Mouse (Mus musculus) ES-E14 (cell line): ENCODE data around the gene Bhlhe40.

ENCODE experiments used
- CHD2 ChIP-seq: IDR thresholded peaks from 2 replicates; pipeline ENCODE4 v1.6.1; 2014; ENCODE audit warnings: mild to moderate bottlenecking, low read depth, low read length, inconsistent platforms
- HCFC1 ChIP-seq: IDR thresholded peaks from 2 replicates; pipeline ENCODE4 v1.6.1; 2012; ENCODE audit warnings: low read length, inconsistent platforms, borderline replicate concordance; ENCODE audit not compliant: insufficient read depth
- MAFK ChIP-seq: IDR thresholded peaks from 2 replicates; pipeline ENCODE4 v1.6.1; 2014; ENCODE audit warnings: mild to moderate bottlenecking, low read depth, low read length, inconsistent platforms; ENCODE audit not compliant: insufficient read depth
- ZC3H11A ChIP-seq: IDR thresholded peaks from 2 replicates; pipeline ENCODE4 v1.6.1; 2012; ENCODE audit warnings: low read depth, mild to moderate bottlenecking, inconsistent platforms, low read length, borderline replicate concordance
- ZNF384 ChIP-seq: IDR thresholded peaks from 2 replicates; pipeline ENCODE4 v1.6.1; 2012; ENCODE audit warnings: low read depth, low read length, inconsistent platforms

DNA sequence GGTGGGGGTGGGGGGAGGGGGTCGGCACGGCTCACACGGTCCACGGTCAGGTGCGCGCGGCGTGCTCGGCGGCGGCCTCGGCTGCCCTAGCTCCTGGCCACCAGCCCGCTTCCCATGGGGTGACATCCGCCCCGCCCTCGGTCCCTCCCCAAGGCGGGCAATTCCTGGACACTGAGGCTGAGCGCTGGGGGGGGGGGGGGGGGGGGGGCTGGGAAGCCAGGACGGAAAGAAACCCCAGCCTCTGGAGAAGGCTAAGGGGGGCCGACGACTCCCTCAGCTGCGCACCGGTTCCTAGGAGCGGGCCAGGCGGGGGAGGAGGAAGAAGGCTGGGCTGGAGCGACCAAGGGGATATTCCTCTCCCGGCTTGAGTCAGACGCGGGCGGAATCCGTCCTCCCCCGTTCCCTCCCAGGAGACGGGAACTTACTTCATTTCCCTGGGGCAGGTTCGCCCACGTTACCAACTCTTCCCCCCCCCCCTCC lies 663 bp upstream of the Bhlhe40 start:
- TF ChIP-seq ZNF384 (no peak), CHD2 (no peak), HCFC1 (no peak), ZC3H11A (no peak), MAFK (no peak)
